Mouse (Mus musculus) stomach, adult 2 months (tissue): ENCODE data around the gene Cst12. TPM values are rescaled to one million over a fixed set of nuclear protein-coding genes. Genes with fewer than 3 reads are reported as not detected.

Experiments
- polyA plus RNA-seq: library from polyadenylated mRNA; depleted of rRNA; stranded (reverse); fragments of >200 nt; gene quantifications from 2 replicates; pipeline ENCODE4 v1.2.3, GENCODE M21; 2012; rRNA removed

The Cst12 gene
- polyA plus RNA-seq: not detected in 2 replicates

GRCm38 (mm10) chr2:148789142-148789541, at the start of gene Cst12:
Cst12 (plus strand) TSS chr2:148789361.

GRCm38 (mm10) chr2:148750058-148750457, 39.1 kb upstream of the Cst12 start, which contains the start of gene Cstl1:
Cstl1 (plus strand) TSS chr2:148750358.

GRCm38 (mm10) chr2:148771397-148771796, 17.8 kb upstream of the Cst12 start, which contains the start of gene Cst11:
Cst11 (minus strand) TSS chr2:148771497.

GRCm38 (mm10) chr2:148781709-148782108, 7.5 kb upstream of the Cst12 start, which contains the start of gene 8030411F24Rik:
8030411F24Rik (plus strand) TSS chr2:148782009.

GRCm38 (mm10) chr2:148798485-148798884, 9.3 kb downstream of the Cst12 start, which contains the start of gene Cst8:
Cst8 (plus strand) TSS chr2:148798785.

GRCm38 (mm10) chr2:148819909-148820308, 30.7 kb downstream of the Cst12 start, which contains the start of gene Cst13:
Cst13 (plus strand) TSS chr2:148820081.

GRCm38 (mm10) chr2:148834912-148835311, 45.8 kb downstream of the Cst12 start, which contains the start of gene Cst9:
Cst9 (plus strand) TSS chr2:148835147.

Other genes with a start within 250 kb of the Cst12 start
- 6.4 and 7.7 TPM in 2 replicates for gene Nxt1, start 116.8 kb upstream of the Cst12 start, polyA plus RNA-seq
- 1.5 and 1.9 TPM in 2 replicates for gene Gzf1, start 108.3 kb upstream of the Cst12 start, polyA plus RNA-seq
- gene Napb, start 56.9 kb upstream of the Cst12 start, polyA plus RNA-seq: 0.04 and 0.17 TPM in 2 replicates
- not detected in 2 replicates for gene Cstl1, start 39.0 kb upstream of the Cst12 start, polyA plus RNA-seq
- 0.18 TPM in 1 of 2 replicates, not detected in the other for gene Cst11, start 17.9 kb upstream of the Cst12 start, polyA plus RNA-seq
- gene 8030411F24Rik, start 7.4 kb upstream of the Cst12 start, polyA plus RNA-seq: not detected in 2 replicates
- gene Cst8, start 9.4 kb downstream of the Cst12 start, polyA plus RNA-seq: 0.14 and 0.20 TPM in 2 replicates
- gene Cst13, start 30.7 kb downstream of the Cst12 start, polyA plus RNA-seq: not detected in 2 replicates
- gene Cst9, start 45.8 kb downstream of the Cst12 start, polyA plus RNA-seq: not detected in 2 replicates
- gene 9230104L09Rik, start 75.7 kb downstream of the Cst12 start, polyA plus RNA-seq: 1.3 TPM in 1 of 2 replicates, not detected in the other
- 635 and 710 TPM in 2 replicates for gene Cst3, start 86.3 kb downstream of the Cst12 start, polyA plus RNA-seq
- not detected in 2 replicates for gene Gm1330, start 213.9 kb downstream of the Cst12 start, polyA plus RNA-seq
- not detected in 2 replicates for gene Gm10750, start 227.9 kb downstream of the Cst12 start, polyA plus RNA-seq